Mouse (Mus musculus) liver, adult 2 months (tissue): ENCODE measurements around the gene Dnaja2. TPM values are rescaled to one million over a fixed set of nuclear protein-coding genes. Genes with fewer than 3 reads are reported as not detected.

ENCODE experiments used
- DNase-seq: peaks from one replicate; pipeline ENCODE4 v3.0.0-alpha.2; 2011; ENCODE audit warnings: low read depth, low spot score; ENCODE audit errors: extremely low read depth
- H3K27ac ChIP-seq: fragments of 200-500 bp; replicated peaks from 2 replicates; pipeline ENCODE4 v1.5.1; 2012; ENCODE audit warnings: low read depth, mild to moderate bottlenecking, control low read depth, inconsistent platforms, low read length; ENCODE audit not compliant: insufficient read depth
- H3K27me3 ChIP-seq: fragments of 200-500 bp; 2 replicates; pipeline ENCODE4 v1.6.1; 2012; ENCODE audit warnings: mild to moderate bottlenecking, moderate library complexity, low read length, inconsistent platforms; ENCODE audit not compliant: control insufficient read depth, insufficient read depth
- H3K36me3 ChIP-seq: fragments of 200-500 bp; 2 replicates; pipeline ENCODE4 v1.6.1; 2012; ENCODE audit warnings: low read length, inconsistent platforms; ENCODE audit not compliant: control insufficient read depth, insufficient read depth
- H3K4me1 ChIP-seq: fragments of 200-500 bp; 2 replicates; pipeline ENCODE4 v1.6.1; 2011; ENCODE audit warnings: low read length; ENCODE audit not compliant: control insufficient read depth, insufficient read depth
- H3K4me3 ChIP-seq: fragments of 200-500 bp; 2 replicates; pipeline ENCODE4 v1.5.1; 2011; ENCODE audit warnings: low read depth, mild to moderate bottlenecking, control low read depth, low read length, moderate library complexity; ENCODE audit not compliant: insufficient read depth
- H3K79me2 ChIP-seq: fragments of 200-500 bp; 2 replicates; pipeline ENCODE4 v1.6.1; 2012; ENCODE audit warnings: inconsistent platforms, mild to moderate bottlenecking, low read length, moderate library complexity; ENCODE audit not compliant: control insufficient read depth, insufficient read depth
- H3K9ac ChIP-seq: fragments of 200-500 bp; 2 replicates; pipeline ENCODE4 v1.6.1; 2012; ENCODE audit warnings: low read depth, mild to moderate bottlenecking, control low read depth, inconsistent platforms, low read length
- CTCF ChIP-seq: fragments of 200-500 bp; IDR thresholded peaks from 2 replicates; pipeline ENCODE4 v1.5.1; 2011; ENCODE audit warnings: low read depth, low read length, control low read depth
- POLR2A ChIP-seq: fragments of 200-500 bp; IDR thresholded peaks from 2 replicates; pipeline ENCODE4 v1.6.1; 2011; ENCODE audit warnings: low read length, control low read depth; ENCODE audit not compliant: insufficient read depth; ENCODE audit errors: extremely low read depth
- WGBS: fragments of 180-500 bp; shearing (Covaris S2); methylation state at CpG from one replicate; pipeline ENCODE4 v1.1.7; 2018; 5-methylcytosine and 5-hydroxymethylcytosine counted together
- polyA plus RNA-seq: library from polyadenylated mRNA; depleted of rRNA; stranded (reverse); fragments of >200 nt; gene quantifications from 2 replicates; pipeline ENCODE4 v1.2.3, GENCODE M21; 2012
- total RNA-seq: library from RNA; depleted of rRNA; stranded (reverse); fragments of >200 nt; gene quantifications from 2 replicates; pipeline ENCODE4 v1.2.3, GENCODE M21; 2014

Dnaja2 gene
- total and polyA plus RNA-seq, 2 experiments = 10.4 to 65.8 TPM

GRCm38 (mm10) chr8:85597413-85598191 is 42.5 kb upstream of the Dnaja2 start:
- H3K27me3 ChIP-seq = no peaks in the 10 kb centered on the region
- peaks cover 5% of the 10 kb centered on the region; the same call in 1 of the 2 replicates for H3K4me1 ChIP-seq
- no peak for TF ChIP-seq POLR2A
- no peak for TF ChIP-seq CTCF
- 74% methylated on average over 8 of the region's 8 CpGs for WGBS
- no peaks in the 10 kb centered on the region for H3K79me2 ChIP-seq
- no peak for DNase-seq
- H3K9ac ChIP-seq = no peak overlapping the region
- no peak overlapping the region for H3K4me3 ChIP-seq
- H3K36me3 ChIP-seq = no peaks in the 10 kb centered on the region
- H3K27ac ChIP-seq = no peak overlapping the region

- Histone ChIP-seq H3K4me1 (peaks cover 3% of the 10 kb centered on the region; the same call in 1 of the 2 replicates), H3K36me3 (no peaks in the 10 kb centered on the region), H3K9ac (no peak overlapping the region), H3K79me2 (no peaks in the 10 kb centered on the region), H3K27me3 (no peaks in the 10 kb centered on the region), H3K4me3 (no peak overlapping the region), H3K27ac (no peak overlapping the region)
- no peak for DNase-seq
- WGBS = 9% methylated on average over 6 of the region's 6 CpGs
- no peak for TF ChIP-seq CTCF
- no peak for TF ChIP-seq POLR2A
Measured at GRCm38 (mm10) chr8:85595391-85595790, 40.2 kb upstream of the Dnaja2 start.

GRCm38 (mm10) chr8:85594983-85595382 is 39.8 kb upstream of the Dnaja2 start:
- no peak for DNase-seq
- no peak for TF ChIP-seq CTCF
- no peak for TF ChIP-seq POLR2A
- whole genome bisulfite sequencing = 34% methylated on average over 3 of the region's 3 CpGs
- no peaks in the 10 kb centered on the region for H3K79me2 ChIP-seq
- H3K36me3 ChIP-seq = no peaks in the 10 kb centered on the region
- no peak overlapping the region for H3K9ac ChIP-seq
- H3K4me3 ChIP-seq = no peak overlapping the region
- peaks cover 3% of the 10 kb centered on the region; the same call in 1 of the 2 replicates for H3K4me1 ChIP-seq
- no peaks in the 10 kb centered on the region for H3K27me3 ChIP-seq
- H3K27ac ChIP-seq = no peak overlapping the region

- no peaks in the 10 kb centered on the region for H3K79me2 ChIP-seq
- no peak overlapping the region for H3K4me3 ChIP-seq
- H3K4me1 ChIP-seq = peaks cover 3% of the 10 kb centered on the region; the same call in 1 of the 2 replicates
- no peak overlapping the region for H3K9ac ChIP-seq
- no peak overlapping the region for H3K27ac ChIP-seq
- DNase-seq = no peak
- no peaks in the 10 kb centered on the region for H3K27me3 ChIP-seq
- no peak for TF ChIP-seq POLR2A
- TF ChIP-seq CTCF = no peak
- no peaks in the 10 kb centered on the region for H3K36me3 ChIP-seq
- WGBS = 92% methylated on average over 3 of the region's 3 CpGs
Measured at GRCm38 (mm10) chr8:85593324-85593723, 38.2 kb upstream of the Dnaja2 start.

- 85% methylated on average over 1 of the region's 1 CpGs for WGBS
- DNase-seq = no peak
- Histone ChIP-seq H3K27ac (no peak overlapping the region), H3K27me3 (no peaks in the 10 kb centered on the region), H3K79me2 (no peaks in the 10 kb centered on the region), H3K4me3 (no peak overlapping the region), H3K4me1 (peaks cover 3% of the 10 kb centered on the region; the same call in 1 of the 2 replicates), H3K36me3 (no peaks in the 10 kb centered on the region), H3K9ac (no peak overlapping the region)
- no peak for TF ChIP-seq POLR2A
- no peak for TF ChIP-seq CTCF
Measured at GRCm38 (mm10) chr8:85591532-85591931, 36.4 kb upstream of the Dnaja2 start.

GRCm38 (mm10) chr8:85590258-85590657 is 35.1 kb upstream of the Dnaja2 start:
- H3K9ac ChIP-seq = no peak overlapping the region
- H3K36me3 ChIP-seq = no peaks in the 10 kb centered on the region
- peaks cover 3% of the 10 kb centered on the region; the same call in 1 of the 2 replicates for H3K4me1 ChIP-seq
- WGBS = 100% methylated on average over 1 of the region's 1 CpGs
- H3K4me3 ChIP-seq = no peak overlapping the region
- DNase-seq = no peak
- H3K27ac ChIP-seq = no peak overlapping the region
- TF ChIP-seq CTCF = no peak
- TF ChIP-seq POLR2A = no peak
- H3K79me2 ChIP-seq = no peaks in the 10 kb centered on the region
- no peaks in the 10 kb centered on the region for H3K27me3 ChIP-seq
